Mouse (Mus musculus) brown adipose tissue, adult 24 weeks (tissue): Measurements from ENCODE around the gene 2210016L21Rik. TPM values are rescaled to one million over a fixed set of nuclear protein-coding genes. Genes with fewer than 3 reads are reported as not detected.
"Not testable (repeated sequence)": the region's sequence is repeated elsewhere in the genome, so short reads cannot be mapped to it uniquely, and the experiment has no call there.

ENCODE experiments used
- H3K27ac ChIP-seq: fragments of 200-500 bp; replicated peaks from 2 replicates; pipeline ENCODE4 v1.5.1; 2012; ENCODE audit warnings: low read depth, mild to moderate bottlenecking, low read length
- H3K4me1 ChIP-seq: fragments of 200-500 bp; 2 replicates; pipeline ENCODE4 v1.6.1; 2012; ENCODE audit warnings: low read length, mixed read lengths; ENCODE audit not compliant: control insufficient read depth, insufficient read depth, insufficient read length
- H3K4me3 ChIP-seq: fragments of 200-500 bp; 2 replicates; pipeline ENCODE4 v1.5.1; 2012; ENCODE audit warnings: low read depth, mild to moderate bottlenecking, low read length, moderate library complexity; ENCODE audit not compliant: insufficient read depth
- polyA plus RNA-seq: library from polyadenylated mRNA; stranded (reverse); fragments of >200 nt; gene quantifications from 2 replicates; pipeline ENCODE4 v1.2.4, GENCODE M21; 2012; ENCODE audit not compliant: missing spikeins, insufficient read depth, insufficient read length

2210016L21Rik gene
- polyA plus RNA-seq, 1 experiment, result 11.2 TPM

- H3K27ac ChIP-seq, result peak within 1 kb of the TSS; percentile 72
- 0 out of 2 replicates have a peak, but pooled peaks cover 2% of the 10 kb centered on the region for H3K4me1 ChIP-seq
These were observed 18.9 kb upstream of the 2210016L21Rik start, which contains the start of gene Oasl1 for GRCm38 (mm10) chr5:114922998-114923473. Gene Oasl1, plus strand, starts transcription at chr5:114923240.

GRCm38 (mm10) chr5:114926153-114926684, 15.7 kb upstream of the 2210016L21Rik start:
- H3K27ac ChIP-seq, result no peak overlapping the region
- H3K4me1 ChIP-seq, result 0 out of 2 replicates have a peak, but pooled peaks cover 2% of the 10 kb centered on the region
- H3K4me3 ChIP-seq, result no peak overlapping the region

More at GRCm38 (mm10) chr5:114922998-114923473, 18.9 kb upstream of the 2210016L21Rik start, which contains the start of gene Oasl1:
- peak within 1 kb of the TSS; percentile 93 for H3K4me3 ChIP-seq

- Histone ChIP-seq H3K27ac (no peak overlapping the region), H3K4me1 (0 out of 2 replicates have a peak, but pooled peaks cover 2% of the 10 kb centered on the region), H3K4me3 (no peak overlapping the region)
These were observed 15.2 kb upstream of the 2210016L21Rik start for GRCm38 (mm10) chr5:114926753-114927152.

- H3K4me3 ChIP-seq, result no peak overlapping the region
- H3K27ac ChIP-seq, result no peak overlapping the region
- H3K4me1 ChIP-seq, result no peaks in the 10 kb centered on the region
These were observed 10.3 kb upstream of the 2210016L21Rik start for GRCm38 (mm10) chr5:114931626-114932025.

- Histone ChIP-seq H3K27ac (no peak overlapping the region), H3K4me1 (no peaks in the 10 kb centered on the region), H3K4me3 (no peak overlapping the region)
These were observed 8.8 kb upstream of the 2210016L21Rik start for GRCm38 (mm10) chr5:114933206-114933605.

- H3K27ac ChIP-seq, result no peak overlapping the region
- no peak overlapping the region for H3K4me3 ChIP-seq
- H3K4me1 ChIP-seq, result no peaks in the 10 kb centered on the region
These were observed 6.1 kb upstream of the 2210016L21Rik start for GRCm38 (mm10) chr5:114935838-114936237.

- H3K4me1 ChIP-seq, H3K27ac ChIP-seq, H3K4me3 ChIP-seq: not testable (repeated sequence)
These were observed 820 bp upstream of the 2210016L21Rik start for GRCm38 (mm10) chr5:114941138-114941537.

- H3K4me1 ChIP-seq, result no peaks in the 10 kb centered on the region
- no peak overlapping the region for H3K27ac ChIP-seq
- peak overlapping the region; percentile 92 for H3K4me3 ChIP-seq
These were observed 790 bp downstream of the 2210016L21Rik start for GRCm38 (mm10) chr5:114942766-114943130.

- H3K4me3 ChIP-seq, result no peak overlapping the region
- H3K27ac ChIP-seq, result no peak overlapping the region
- no peaks in the 10 kb centered on the region for H3K4me1 ChIP-seq
These were observed 3.1 kb downstream of the 2210016L21Rik start for GRCm38 (mm10) chr5:114945072-114945471.

- no peak overlapping the region for H3K4me3 ChIP-seq
- no peaks in the 10 kb centered on the region for H3K4me1 ChIP-seq
- H3K27ac ChIP-seq, result no peak overlapping the region
These were observed 6.9 kb downstream of the 2210016L21Rik start for GRCm38 (mm10) chr5:114948891-114949290.

GRCm38 (mm10) chr5:114949316-114949715, 7.4 kb downstream of the 2210016L21Rik start:
- H3K4me1 ChIP-seq, result no peaks in the 10 kb centered on the region
- no peak overlapping the region for H3K4me3 ChIP-seq
- no peak overlapping the region for H3K27ac ChIP-seq

GRCm38 (mm10) chr5:114949812-114950211, 7.9 kb downstream of the 2210016L21Rik start:
- no peak overlapping the region for H3K4me3 ChIP-seq
- H3K27ac ChIP-seq, result no peak overlapping the region
- no peaks in the 10 kb centered on the region for H3K4me1 ChIP-seq

- Histone ChIP-seq H3K27ac (no peak overlapping the region), H3K4me3 (no peak overlapping the region)
These were observed 8.7 kb downstream of the 2210016L21Rik start for GRCm38 (mm10) chr5:114950669-114951068.

GRCm38 (mm10) chr5:114951279-114951880, 9.4 kb downstream of the 2210016L21Rik start:
- Histone ChIP-seq H3K27ac (no peak overlapping the region), H3K4me1 (no peaks in the 10 kb centered on the region)

More at GRCm38 (mm10) chr5:114950669-114951068, 8.7 kb downstream of the 2210016L21Rik start:
- no peaks in the 10 kb centered on the region for H3K4me1 ChIP-seq

GRCm38 (mm10) chr5:114953326-114953725, 11.4 kb downstream of the 2210016L21Rik start:
- Histone ChIP-seq H3K27ac (no peak overlapping the region), H3K4me1 (no peaks in the 10 kb centered on the region), H3K4me3 (no peak overlapping the region)

More at GRCm38 (mm10) chr5:114951279-114951880, 9.4 kb downstream of the 2210016L21Rik start:
- H3K4me3 ChIP-seq, result no peak overlapping the region

GRCm38 (mm10) chr5:114958069-114958468, 16.1 kb downstream of the 2210016L21Rik start:
- Histone ChIP-seq H3K4me1 (no peaks in the 10 kb centered on the region), H3K4me3 (no peak overlapping the region), H3K27ac (no peak overlapping the region)
